Mouse (Mus musculus): ENCODE measurements at regions not wholly inside any gene's neighbourhood (a gene's known extent, or its start where the extent isn't known, plus 50 kb on each side); places are given as distances from the start of the nearest gene placed in this dataset.

- no peak for TF ChIP-seq CTCF (IDR thresholded peaks at IDR 0.05; ENCODE audit: low read depth, low read length)
- no peak for TF ChIP-seq POLR2A (IDR thresholded peaks at IDR 0.05; ENCODE audit: borderline replicate concordance, low read depth, low read length)
These were observed 187.7 kb upstream of the Tbl1xr1 start for GRCm38 (mm10) chr3:21888710-21889109.
